Mouse (Mus musculus): ENCODE results near the gene Dbn1. TPM values are rescaled to one million over a fixed set of nuclear protein-coding genes. Genes with fewer than 3 reads are reported as not detected.

Dbn1 gene
- 292 and 294 TPM in 2 replicates for polyA plus RNA-seq (2014; fragmentation: Nextera tagmentation; extraction: Ambion mirVana)

DNA sequence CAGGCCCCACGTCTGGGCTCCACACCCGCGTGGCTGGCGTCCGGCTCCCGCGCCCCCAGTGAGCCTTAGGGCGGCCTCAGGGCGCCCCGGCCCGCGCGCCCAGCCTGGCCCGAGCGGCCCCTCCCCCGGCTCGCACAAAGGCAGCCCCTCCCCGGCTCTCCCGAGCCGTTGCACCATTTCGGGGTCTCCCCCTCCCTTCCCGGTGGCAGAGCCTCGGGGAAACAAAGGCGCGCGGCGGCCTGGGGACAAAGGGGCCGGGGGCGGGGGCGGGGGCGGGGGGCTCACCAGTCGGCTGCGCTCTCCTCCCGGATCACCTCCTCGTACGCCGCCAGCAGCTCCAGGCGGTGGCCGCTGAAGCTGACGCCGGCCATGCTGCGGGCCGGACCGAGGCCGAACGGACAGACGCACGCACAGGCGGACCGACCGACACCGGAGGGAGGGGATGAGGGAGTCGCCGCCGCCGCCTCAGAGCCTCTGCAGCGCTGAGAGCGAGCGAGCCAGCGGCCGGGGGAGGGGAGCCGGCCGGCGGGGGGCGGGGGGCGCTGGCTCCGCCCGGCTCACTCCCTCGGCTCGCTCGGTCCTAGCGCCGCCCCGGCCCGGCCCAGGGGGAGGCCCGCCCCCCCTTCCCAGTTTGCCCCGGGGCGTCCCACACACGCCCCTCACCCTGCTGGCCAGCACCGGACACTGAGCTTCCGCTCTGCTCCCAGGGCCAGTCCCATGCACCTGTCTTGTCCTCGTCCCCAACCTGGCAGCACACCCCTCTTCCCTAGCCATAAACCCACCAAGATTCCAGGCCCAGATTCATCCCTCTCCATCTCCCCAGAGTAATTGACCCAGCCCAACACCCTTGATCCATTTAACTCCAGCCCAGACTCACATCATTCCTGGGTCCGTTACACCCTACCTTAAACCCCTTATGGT lies at the start of gene Dbn1:
Gene Dbn1 (minus strand): TSS at position 534 of the 921 bp plus-strand sequence.
- WGBS = under 1% methylated on average over 68 of the region's 83 CpGs
- peak; percentile 85 for ATAC-seq (ENCODE audit: low FRiP score)
- peak within 1 kb of the TSS; percentile 83 for H3K4me2 ChIP-seq
- no peaks in the 10 kb centered on the region for H3K9me3 ChIP-seq (ENCODE audit: control insufficient read depth, low read length)
- H3K4me3 ChIP-seq (ENCODE audit: low read depth, low read length) = peak within 1 kb of the TSS; percentile 74
- H3K9ac ChIP-seq (ENCODE audit: low read length) = peak within 1 kb of the TSS; percentile 99
- H3K27me3 ChIP-seq (ENCODE audit: control insufficient read depth, insufficient read depth, low read length) = no peaks in the 10 kb centered on the region
- peak within 1 kb of the TSS; percentile 98 for H3K27ac ChIP-seq (ENCODE audit: low read depth, low read length)
- DNase-seq (ENCODE audit: low spot score, missing footprints) = peak; percentile 98
- H3K36me3 ChIP-seq (ENCODE audit: control insufficient read depth, insufficient read depth, low read length) = peaks cover 3% of the 10 kb centered on the region; the same call in 1 of the 2 replicates
- peaks cover 40% of the 10 kb centered on the region for H3K4me1 ChIP-seq (ENCODE audit: control insufficient read depth, insufficient read depth, low read length)

DNA sequence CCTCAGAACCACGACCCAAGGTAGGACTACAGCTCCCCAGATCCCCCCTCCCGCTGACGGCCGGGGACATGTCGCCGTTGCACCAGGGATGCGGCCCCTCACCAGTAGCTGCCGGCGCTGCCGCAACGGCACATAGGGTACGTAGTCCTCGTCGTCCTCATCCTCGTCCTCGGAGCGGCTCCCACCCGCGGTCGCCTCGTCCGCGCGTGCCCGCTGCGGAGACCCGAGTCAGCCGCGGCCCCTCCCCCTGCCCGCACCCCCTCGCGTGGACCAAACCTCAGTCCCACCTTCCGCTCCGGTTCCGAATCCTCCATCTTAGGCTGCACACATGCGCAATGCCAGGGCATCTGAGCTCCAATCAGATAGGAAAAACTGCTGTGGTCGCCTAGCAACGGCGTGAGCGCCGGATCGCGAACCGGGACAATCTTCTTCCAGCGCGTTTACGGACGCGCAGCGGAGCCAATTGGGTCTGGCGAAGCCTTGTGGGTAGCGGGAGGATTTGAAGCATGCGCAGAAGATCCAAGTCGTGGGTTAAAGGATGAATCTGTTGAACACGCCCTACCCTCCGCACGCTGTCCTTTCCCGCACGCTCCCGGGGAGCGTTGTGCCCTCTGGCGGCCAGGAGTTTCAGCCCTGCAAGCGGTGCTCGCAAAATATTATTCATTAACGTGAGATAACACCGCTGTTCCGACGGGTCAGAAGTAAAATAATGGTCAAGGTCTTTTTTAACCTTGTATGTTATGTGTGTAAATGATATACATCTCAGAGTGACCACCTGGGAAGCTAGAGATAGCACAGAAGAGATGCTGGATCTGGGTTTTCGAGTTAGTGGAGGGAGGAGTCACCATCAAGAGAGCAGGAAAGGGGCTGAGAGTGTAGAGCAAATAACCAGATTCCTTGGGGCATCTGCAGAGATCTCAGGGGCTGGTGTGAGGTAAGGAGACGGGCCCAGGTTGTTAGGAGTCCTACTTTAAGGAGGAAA lies 48.6 kb upstream of the Dbn1 start, which contains the start of gene Ddx41:
Gene Ddx41 (minus strand): TSS at position 465 of the 982 bp plus-strand sequence.
- Histone ChIP-seq H3K9ac (ENCODE audit: low read length) (peak within 1 kb of the TSS; percentile 84), H3K27me3 (ENCODE audit: control insufficient read depth, insufficient read depth, low read length) (no peaks in the 10 kb centered on the region), H3K4me3 (ENCODE audit: low read depth, low read length) (peak within 1 kb of the TSS; percentile 94), H3K27ac (ENCODE audit: low read depth, low read length) (no peak within 1 kb of the TSS), H3K4me1 (ENCODE audit: control insufficient read depth, insufficient read depth, low read length) (peaks cover 6% of the 10 kb centered on the region), H3K36me3 (ENCODE audit: control insufficient read depth, insufficient read depth, low read length) (peaks cover 25% of the 10 kb centered on the region), H3K4me2 (peak within 1 kb of the TSS; percentile 97), H3K9me3 (ENCODE audit: control insufficient read depth, low read length) (no peaks in the 10 kb centered on the region)
- peak; percentile 99 for DNase-seq (ENCODE audit: low spot score, missing footprints)
- WGBS = 1% methylated on average over 70 of the region's 70 CpGs
- ATAC-seq (ENCODE audit: low FRiP score) = peak; percentile 98

DNA sequence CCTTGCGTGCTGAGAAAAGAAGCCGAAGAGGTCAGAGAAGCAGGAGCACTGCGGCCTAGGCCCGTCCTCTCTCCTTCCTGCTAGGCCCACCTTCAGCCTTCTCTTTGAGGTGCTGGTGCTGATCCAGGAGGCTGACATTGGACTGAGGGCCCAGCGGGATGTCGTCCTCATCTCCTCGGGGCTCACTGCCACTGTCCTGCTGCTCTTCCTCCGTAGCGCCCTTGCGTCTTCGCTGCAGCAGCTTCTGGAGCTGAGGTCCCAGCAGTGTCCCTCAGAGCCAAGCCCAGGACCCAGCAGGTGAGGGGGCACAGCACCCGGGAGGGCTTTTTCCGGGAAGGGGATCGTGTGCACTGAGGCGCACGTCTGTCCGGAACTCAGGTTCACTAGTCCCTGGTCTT lies 47.9 kb upstream of the Dbn1 start:
- Histone ChIP-seq H3K27ac (ENCODE audit: low read depth, low read length) (no peak overlapping the region), H3K4me3 (ENCODE audit: low read depth, low read length) (peak overlapping the region; percentile 94), H3K36me3 (ENCODE audit: control insufficient read depth, insufficient read depth, low read length) (peaks cover 26% of the 10 kb centered on the region), H3K9me3 (ENCODE audit: control insufficient read depth, low read length) (no peaks in the 10 kb centered on the region), H3K4me1 (ENCODE audit: control insufficient read depth, insufficient read depth, low read length) (peaks cover 6% of the 10 kb centered on the region), H3K9ac (ENCODE audit: low read length) (peak overlapping the region; percentile 84), H3K27me3 (ENCODE audit: control insufficient read depth, insufficient read depth, low read length) (no peaks in the 10 kb centered on the region), H3K4me2 (peak overlapping the region; percentile 97)
- DNase-seq (ENCODE audit: low spot score, missing footprints) (no peak), ATAC-seq (ENCODE audit: low FRiP score) (no peak; the same call in 1 of the 2 replicates)
- WGBS = 22% methylated on average over 17 of the region's 17 CpGs

DNA sequence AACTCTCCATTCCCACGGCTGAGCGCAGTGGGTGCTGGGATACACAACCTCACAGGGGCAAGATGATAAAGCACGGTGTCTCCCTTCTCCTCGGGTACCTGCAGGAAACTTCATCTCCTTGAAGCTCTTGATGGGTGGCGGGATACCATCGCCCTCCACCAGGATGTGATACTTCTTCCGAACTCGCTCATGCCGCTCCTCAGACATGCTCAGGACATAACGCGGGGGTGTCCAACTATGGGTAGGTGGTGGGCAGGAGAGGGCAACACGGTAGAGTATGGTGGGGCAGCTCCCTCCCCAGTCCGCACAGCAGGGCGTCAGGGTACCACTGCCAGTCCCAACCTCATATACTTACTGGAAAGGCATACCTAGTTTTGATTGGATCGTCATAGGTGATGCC lies 47.3 kb upstream of the Dbn1 start:
- no peak overlapping the region for H3K27ac ChIP-seq (ENCODE audit: low read depth, low read length)
- H3K9ac ChIP-seq (ENCODE audit: low read length) = no peak overlapping the region
- WGBS = 93% methylated on average over 15 of the region's 15 CpGs
- peaks cover 32% of the 10 kb centered on the region for H3K36me3 ChIP-seq (ENCODE audit: control insufficient read depth, insufficient read depth, low read length)
- H3K4me3 ChIP-seq (ENCODE audit: low read depth, low read length) = peak overlapping the region; percentile 94; the same call in 1 of the 2 replicates
- no peaks in the 10 kb centered on the region for H3K27me3 ChIP-seq (ENCODE audit: control insufficient read depth, insufficient read depth, low read length)
- peak overlapping the region; percentile 97 for H3K4me2 ChIP-seq
- ATAC-seq (ENCODE audit: low FRiP score) (no peak), DNase-seq (ENCODE audit: low spot score, missing footprints) (no peak)
- H3K4me1 ChIP-seq (ENCODE audit: control insufficient read depth, insufficient read depth, low read length) = peaks cover 6% of the 10 kb centered on the region
- no peaks in the 10 kb centered on the region for H3K9me3 ChIP-seq (ENCODE audit: control insufficient read depth, low read length)

DNA sequence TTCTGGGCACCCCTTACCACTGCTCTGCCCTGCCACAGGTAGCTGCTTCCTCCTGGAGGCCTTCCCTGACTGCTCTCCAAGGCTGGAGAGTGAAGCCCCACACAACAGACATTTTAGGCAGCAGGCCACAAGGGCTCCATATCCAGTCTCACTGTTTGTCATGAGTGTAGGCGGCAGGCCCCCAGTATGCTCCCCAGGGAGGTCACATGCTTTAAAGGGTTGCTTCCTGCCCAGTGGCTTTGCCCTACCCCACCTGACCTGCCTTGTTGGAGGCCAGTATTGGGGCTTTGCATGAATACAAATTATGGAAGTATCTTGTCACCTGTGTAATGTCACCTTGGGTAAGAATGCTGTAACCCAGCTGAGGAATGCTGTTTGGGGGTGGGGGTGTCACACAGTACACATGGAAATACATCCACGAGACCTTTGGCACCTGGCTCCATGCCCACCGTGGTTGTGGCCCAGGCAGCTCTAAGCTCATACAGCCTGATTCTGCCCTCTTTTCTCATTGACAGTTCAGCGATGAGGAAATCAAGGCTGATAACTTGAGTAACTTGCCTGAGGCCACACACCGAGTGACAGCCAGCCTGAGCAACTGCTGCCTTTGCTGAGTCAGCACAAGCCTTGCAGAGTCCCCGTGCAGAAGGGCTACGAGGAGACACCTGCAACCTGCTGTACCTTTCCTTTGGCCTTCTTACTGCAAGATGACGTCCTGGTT lies 41.4 kb upstream of the Dbn1 start, which contains the start of gene Dok3:
Gene Dok3 (minus strand): TSS at position 99 of the 718 bp plus-strand sequence.
- WGBS = 89% methylated on average over 8 of the region's 8 CpGs
- Histone ChIP-seq H3K27ac (ENCODE audit: low read depth, low read length) (no peak within 1 kb of the TSS), H3K9ac (ENCODE audit: low read length) (no peak within 1 kb of the TSS), H3K4me2 (no peak within 1 kb of the TSS), H3K27me3 (ENCODE audit: control insufficient read depth, insufficient read depth, low read length) (no peaks in the 10 kb centered on the region), H3K9me3 (ENCODE audit: control insufficient read depth, low read length) (no peaks in the 10 kb centered on the region), H3K4me1 (ENCODE audit: control insufficient read depth, insufficient read depth, low read length) (no peaks in the 10 kb centered on the region), H3K36me3 (ENCODE audit: control insufficient read depth, insufficient read depth, low read length) (peaks cover 29% of the 10 kb centered on the region), H3K4me3 (ENCODE audit: low read depth, low read length) (no peak within 1 kb of the TSS)
- ATAC-seq (ENCODE audit: low FRiP score) (no peak), DNase-seq (ENCODE audit: low spot score, missing footprints) (no peak)

DNA sequence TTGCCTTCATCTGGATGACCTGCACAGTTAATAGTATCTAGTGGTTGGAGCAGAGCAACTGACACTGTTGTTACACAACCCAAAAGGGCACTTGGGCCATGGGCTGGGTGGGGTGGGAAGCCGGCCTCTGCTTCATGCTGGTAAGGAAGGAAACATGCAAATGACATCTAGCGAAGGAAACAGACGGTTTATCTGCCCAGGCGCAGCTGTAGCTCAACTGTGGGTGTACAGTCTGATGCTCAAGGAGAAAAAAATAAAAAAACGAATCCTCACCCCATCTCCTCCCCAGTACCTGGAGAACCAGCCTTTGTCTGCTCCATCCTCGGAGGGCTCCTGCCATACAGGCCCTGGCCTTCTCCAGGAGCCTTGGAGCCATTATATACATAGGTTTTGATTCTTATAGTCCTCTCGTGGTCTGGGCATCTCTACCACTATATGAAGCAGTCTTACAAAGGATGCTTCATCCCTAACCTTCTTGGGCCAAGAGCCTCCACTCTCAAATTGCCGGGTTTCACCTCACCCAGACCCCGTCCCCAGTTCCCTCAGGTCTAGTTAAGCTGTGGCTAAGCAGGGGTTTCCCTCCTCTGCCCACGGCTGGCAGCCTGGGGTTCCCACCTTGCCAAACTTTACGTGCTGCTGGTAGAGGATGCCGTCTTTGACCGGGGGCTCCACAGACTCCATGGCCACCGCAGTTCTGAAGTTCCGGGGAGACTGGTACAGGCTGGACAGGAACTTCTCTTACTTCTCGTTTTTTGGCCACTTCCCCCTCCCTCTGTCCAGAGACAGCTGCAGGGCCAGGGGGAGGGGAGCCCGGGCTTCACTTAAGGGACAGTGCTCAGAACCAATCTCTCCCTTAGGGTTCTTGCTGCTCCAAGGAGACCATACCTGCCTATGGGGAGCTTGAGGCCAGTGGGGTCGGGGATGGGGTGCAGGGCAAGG lies 40.2 kb upstream of the Dbn1 start:
- no peak for ATAC-seq (ENCODE audit: low FRiP score)
- DNase-seq (ENCODE audit: low spot score, missing footprints) = no peak
- no peak overlapping the region for H3K4me2 ChIP-seq
- peaks cover 22% of the 10 kb centered on the region for H3K36me3 ChIP-seq (ENCODE audit: control insufficient read depth, insufficient read depth, low read length)
- WGBS = 84% methylated on average over 18 of the region's 18 CpGs
- H3K27ac ChIP-seq (ENCODE audit: low read depth, low read length) = no peak overlapping the region
- H3K9me3 ChIP-seq (ENCODE audit: control insufficient read depth, low read length) = no peaks in the 10 kb centered on the region
- no peak overlapping the region for H3K9ac ChIP-seq (ENCODE audit: low read length)
- no peaks in the 10 kb centered on the region for H3K4me1 ChIP-seq (ENCODE audit: control insufficient read depth, insufficient read depth, low read length)
- H3K27me3 ChIP-seq (ENCODE audit: control insufficient read depth, insufficient read depth, low read length) = no peaks in the 10 kb centered on the region
- no peak overlapping the region for H3K4me3 ChIP-seq (ENCODE audit: low read depth, low read length)

DNA sequence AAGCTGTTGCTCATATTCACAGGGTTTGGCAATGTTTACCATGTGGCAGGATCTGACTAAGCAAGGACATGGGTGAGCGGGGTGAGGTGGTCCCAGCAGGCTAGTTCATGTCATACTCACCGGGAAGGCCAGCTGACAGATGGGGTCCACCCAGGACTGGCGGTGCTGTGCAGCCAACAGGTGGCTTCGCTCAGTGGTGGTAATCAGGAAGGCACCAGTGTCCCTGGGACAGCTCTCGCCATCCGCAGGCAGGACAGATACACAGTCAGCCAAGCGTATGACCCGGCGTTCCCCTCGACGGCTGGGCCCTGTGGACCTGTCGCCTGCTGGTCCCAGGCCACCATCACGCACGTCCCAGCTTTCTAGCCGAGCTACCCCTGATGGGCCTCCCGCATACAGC lies 39.3 kb upstream of the Dbn1 start:
- no peaks in the 10 kb centered on the region for H3K27me3 ChIP-seq (ENCODE audit: control insufficient read depth, insufficient read depth, low read length)
- no peak overlapping the region for H3K4me2 ChIP-seq
- WGBS = 88% methylated on average over 16 of the region's 16 CpGs
- H3K27ac ChIP-seq (ENCODE audit: low read depth, low read length) = no peak overlapping the region
- DNase-seq (ENCODE audit: low spot score, missing footprints) (no peak), ATAC-seq (ENCODE audit: low FRiP score) (no peak)
- H3K9ac ChIP-seq (ENCODE audit: low read length) = no peak overlapping the region
- H3K9me3 ChIP-seq (ENCODE audit: control insufficient read depth, low read length) = no peaks in the 10 kb centered on the region
- H3K4me3 ChIP-seq (ENCODE audit: low read depth, low read length) = no peak overlapping the region
- H3K4me1 ChIP-seq (ENCODE audit: control insufficient read depth, insufficient read depth, low read length) = no peaks in the 10 kb centered on the region
- H3K36me3 ChIP-seq (ENCODE audit: control insufficient read depth, insufficient read depth, low read length) = peaks cover 20% of the 10 kb centered on the region

Measured in midbrain, embryonic 11.5 days (tissue).